Mouse (Mus musculus): ENCODE measurements at regions not wholly inside any gene's neighbourhood (a gene's known extent, or its start where the extent isn't known, plus 50 kb on each side); places are given as distances from the start of the nearest gene placed in this dataset.

- no peak for DNase-seq (ENCODE audit: low read depth, low spot score)
These were observed 170.4 kb downstream of the Bcl11b start for GRCm38 (mm10) chr12:107833001-107833400.

DNA sequence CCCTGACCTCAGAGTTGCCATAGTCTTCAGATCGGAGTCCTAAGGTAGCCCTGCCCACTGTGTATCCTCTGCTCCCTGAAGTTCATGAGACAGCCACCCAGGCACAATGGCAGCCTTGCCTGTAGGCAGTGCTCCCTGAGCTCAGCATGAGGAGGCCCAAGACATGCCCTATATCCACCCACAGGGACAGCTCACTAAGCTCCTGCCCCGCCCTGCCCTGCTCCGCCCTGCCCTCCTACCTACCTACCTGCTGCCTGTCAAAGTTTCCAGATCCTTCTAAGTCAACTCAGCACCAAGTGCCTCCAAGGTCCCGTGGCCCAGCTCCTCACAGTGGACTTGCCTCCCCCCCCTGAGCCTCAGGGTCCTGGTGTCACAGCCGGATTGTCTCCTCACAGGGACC, 168.9 kb downstream of the Bcl11b start:
- no peak for DNase-seq (ENCODE audit: low read depth, low spot score)

DNA sequence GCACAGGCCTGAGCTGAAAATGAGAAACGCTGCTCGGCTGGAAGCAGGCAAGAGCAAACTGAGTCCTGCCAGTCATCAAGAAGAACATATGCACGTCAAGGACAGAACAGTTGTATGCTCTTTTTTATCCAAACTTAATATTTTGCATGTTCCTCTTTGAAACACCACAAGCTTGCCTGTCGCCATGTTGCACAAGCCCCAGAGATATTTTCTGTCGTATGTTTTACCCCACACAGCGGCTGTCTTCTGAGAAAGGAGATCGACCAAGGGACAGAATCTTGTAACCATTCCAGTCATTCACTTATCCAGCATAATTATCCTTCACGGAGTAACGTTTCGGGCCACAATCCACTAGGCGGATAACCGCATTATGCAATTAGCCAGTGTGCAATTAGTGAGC, 165.7 kb downstream of the Bcl11b start:
- DNase-seq (ENCODE audit: low read depth, low spot score) = no peak

- DNase-seq (ENCODE audit: low read depth, low spot score) = no peak
These were observed 158.8 kb downstream of the Bcl11b start for GRCm38 (mm10) chr12:107844631-107845030.

- DNase-seq (ENCODE audit: low read depth, low spot score) = no peak
These were observed 152.8 kb downstream of the Bcl11b start for GRCm38 (mm10) chr12:107850591-107850990.

DNA sequence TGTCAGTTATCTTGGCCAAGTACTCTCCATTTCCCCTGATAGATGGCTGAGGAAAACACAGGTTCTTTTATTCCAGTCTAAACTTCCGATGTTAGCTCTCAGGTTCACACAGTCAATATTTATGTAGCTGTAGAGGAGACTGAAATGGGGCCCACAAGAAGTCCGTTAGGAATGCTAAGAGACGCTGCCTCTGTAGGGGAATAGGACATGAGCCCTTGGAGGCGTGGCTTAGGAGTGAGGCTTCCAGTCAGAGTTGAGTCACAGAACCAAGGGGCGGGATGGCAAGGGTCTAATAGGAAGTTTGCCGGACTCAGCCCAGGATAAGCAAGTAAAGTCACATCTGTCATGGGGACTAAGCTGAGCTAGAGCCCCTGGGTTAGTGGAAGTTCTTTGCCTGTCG, 150.5 kb downstream of the Bcl11b start:
- no peak for DNase-seq (ENCODE audit: low read depth, low spot score)

DNA sequence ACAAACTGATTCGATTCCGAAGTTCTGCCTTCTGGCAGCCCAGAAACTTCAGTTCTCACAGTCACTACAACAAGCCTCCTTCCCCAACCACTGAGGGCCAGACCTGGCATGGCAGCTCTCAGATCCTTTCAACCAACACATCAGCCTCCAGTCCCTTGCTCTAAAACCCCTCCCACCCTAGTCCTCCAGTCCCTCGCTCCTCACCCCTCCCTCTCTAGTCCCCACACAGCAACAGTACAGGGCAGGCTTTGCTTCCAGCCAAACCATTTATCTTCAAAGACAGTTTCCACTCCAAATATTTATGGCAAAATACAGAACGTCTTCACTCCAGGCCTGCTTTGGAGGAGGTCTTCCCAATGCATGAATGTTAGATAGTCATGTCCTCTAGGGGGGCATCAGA, 147.9 kb downstream of the Bcl11b start:
- DNase-seq (ENCODE audit: low read depth, low spot score) = no peak

DNA sequence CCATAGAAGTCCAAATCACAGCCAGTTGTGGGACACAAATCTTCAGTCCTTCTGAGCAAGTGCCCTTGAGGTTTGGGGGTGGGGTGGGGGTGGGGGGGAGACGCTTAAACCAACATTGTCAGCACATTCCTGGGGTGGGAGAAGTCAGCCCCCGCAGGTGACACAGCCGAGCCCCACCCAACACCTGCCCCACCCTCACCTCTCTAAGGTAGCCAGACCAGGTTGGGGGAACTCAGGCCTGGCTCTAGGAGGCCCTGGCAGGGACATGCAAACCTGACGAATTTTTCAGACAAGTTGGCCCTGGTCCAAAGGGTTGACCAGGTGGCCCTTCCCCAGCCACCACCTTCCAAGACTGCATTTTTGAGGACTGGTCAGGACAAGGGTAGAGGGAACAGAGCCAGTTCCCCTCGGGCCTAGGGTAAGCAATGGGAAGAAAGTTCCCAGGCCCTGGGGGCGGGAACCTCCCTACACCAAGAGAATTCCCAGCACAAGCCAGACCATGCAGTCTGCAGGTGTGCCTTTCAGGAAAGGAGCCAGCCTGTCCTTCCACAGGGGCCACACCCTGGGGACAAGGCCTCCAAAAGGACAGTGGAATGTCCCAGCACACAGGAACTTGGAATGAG, 146.9 kb downstream of the Bcl11b start:
- no peak for DNase-seq (ENCODE audit: low read depth, low spot score)

DNA sequence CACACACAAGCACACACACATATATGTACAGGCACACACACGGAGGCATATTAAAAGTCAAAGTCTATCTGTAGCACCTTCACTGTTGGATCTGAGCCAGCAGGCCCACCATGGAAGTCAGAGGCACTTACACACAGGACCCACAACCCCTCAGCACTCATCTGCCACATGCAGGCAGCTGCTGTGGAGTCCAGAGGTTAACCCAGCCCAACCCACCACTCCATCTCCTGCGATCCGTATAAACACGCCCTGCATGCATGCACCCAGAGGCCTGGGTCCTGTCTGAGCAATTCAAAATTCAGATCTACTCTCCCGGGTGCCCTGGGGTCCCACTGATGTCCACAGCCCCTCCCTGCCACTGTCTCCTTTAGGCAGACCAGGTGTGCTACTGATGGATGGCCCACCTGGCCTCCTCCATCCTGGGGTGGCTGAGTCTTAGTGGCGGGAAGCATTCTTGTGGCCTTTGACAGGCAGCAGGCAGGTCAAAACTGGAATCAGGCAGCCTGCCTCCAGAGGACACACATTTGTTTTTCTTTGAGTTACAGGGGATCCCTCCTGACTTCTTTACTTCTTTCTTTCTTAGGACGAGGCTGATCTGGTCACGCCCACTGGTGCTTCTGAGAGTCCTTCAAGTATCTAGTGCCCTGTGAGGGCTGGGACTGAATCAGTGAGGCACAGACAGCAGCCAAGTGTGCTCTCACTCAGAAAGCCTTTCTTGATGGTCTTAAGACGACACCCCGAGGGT, 144.7 kb downstream of the Bcl11b start:
- no peak for DNase-seq (ENCODE audit: low read depth, low spot score)

- DNase-seq (ENCODE audit: low read depth, low spot score) = no peak
These were observed 143.7 kb downstream of the Bcl11b start for GRCm38 (mm10) chr12:107859750-107860149.

- DNase-seq (ENCODE audit: low read depth, low spot score) = no peak
These were observed 143.0 kb downstream of the Bcl11b start for GRCm38 (mm10) chr12:107860358-107860757.

Data from skeletal muscle tissue, adult 2 months (tissue).